Mouse (Mus musculus) megakaryocyte, embryonic 14.5 days (primary cell): ENCODE measurements around the gene Thoc7.

Experiments used
- FLI1 ChIP-seq: IDR thresholded peaks from 2 replicates; pipeline ENCODE4 v1.6.1; 2012; ENCODE audit warnings: low read length, inconsistent platforms, mixed read lengths
- GATA1 ChIP-seq: IDR thresholded peaks from 3 replicates; pipeline ENCODE4 v1.6.1; 2012; ENCODE audit warnings: mixed read lengths, low read length, inconsistent platforms, borderline replicate concordance

DNA sequence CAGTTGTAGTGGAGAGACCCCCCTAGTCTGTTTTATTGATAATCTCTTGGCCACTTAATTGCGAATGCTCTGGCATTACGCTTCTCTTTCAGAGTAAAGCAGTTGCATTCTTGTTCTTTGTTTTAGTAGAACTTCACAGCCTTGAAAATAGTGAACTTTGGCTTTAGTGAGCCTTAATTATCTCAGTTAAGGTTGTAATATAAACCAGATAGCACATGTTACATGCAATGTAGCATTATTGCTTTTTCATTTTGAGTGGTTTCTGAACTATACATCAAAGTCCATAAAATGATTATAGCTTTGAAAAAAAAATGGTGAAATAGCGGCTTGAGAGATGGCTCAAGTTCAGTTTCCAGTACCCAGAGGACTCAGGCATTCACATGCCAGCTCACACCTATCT, 8.9 kb upstream of the Thoc7 start:
- no peak for TF ChIP-seq GATA1
- TF ChIP-seq FLI1, result no peak
